Mouse (Mus musculus) embryonic fibroblast, embryonic 13.5 days (primary cell): ENCODE data around the gene Catsperd. TPM values are rescaled to one million over a fixed set of nuclear protein-coding genes. Genes with fewer than 3 reads are reported as not detected.
"Not testable (repeated sequence)": the region's sequence is repeated elsewhere in the genome, so short reads cannot be mapped to it uniquely, and the experiment has no call there.

Experiments used
- H3K27ac ChIP-seq: 2 replicates; pipeline ENCODE4 v1.5.1; 2012; ENCODE audit warnings: low read length, control low read depth, inconsistent platforms; ENCODE audit not compliant: insufficient read depth
- H3K4me1 ChIP-seq: 2 replicates; pipeline ENCODE4 v1.6.1; 2011; ENCODE audit warnings: low read length; ENCODE audit not compliant: control insufficient read depth, insufficient read depth
- H3K4me3 ChIP-seq: 2 replicates; pipeline ENCODE4 v1.5.1; 2011; ENCODE audit warnings: mild to moderate bottlenecking, control low read depth, low read length; ENCODE audit not compliant: insufficient read depth
- CTCF ChIP-seq: IDR thresholded peaks from 2 replicates; pipeline ENCODE4 v1.5.1; 2011; ENCODE audit warnings: mild to moderate bottlenecking, control low read depth, low read length, moderate library complexity, borderline replicate concordance; ENCODE audit not compliant: insufficient read depth
- POLR2A ChIP-seq: IDR thresholded peaks from 2 replicates; pipeline ENCODE4 v1.6.1; 2011; ENCODE audit warnings: low read depth, mild to moderate bottlenecking, control low read depth, low read length, moderate library complexity
- polyA plus RNA-seq: library from polyadenylated mRNA; stranded (reverse); fragments of >200 nt; gene quantifications from 2 replicates; pipeline ENCODE4 v1.2.4, GENCODE M21; 2011; ENCODE audit warnings: low read depth; ENCODE audit not compliant: missing spikeins, insufficient read length

Catsperd gene
- polyA plus RNA-seq, 1 experiment, result 0.56 TPM

GRCm38 (mm10) chr17:56611861-56612564 lies 15.9 kb upstream of the Catsperd start:
- H3K4me1 ChIP-seq, result 0 out of 2 replicates have a peak, but pooled peaks cover 6% of the 10 kb centered on the region
- TF ChIP-seq POLR2A, result peak; percentile 0; the same call in 1 of the 2 replicates
- no peak for TF ChIP-seq CTCF
- no peak overlapping the region for H3K4me3 ChIP-seq
- no peak overlapping the region for H3K27ac ChIP-seq

GRCm38 (mm10) chr17:56612565-56612939 lies 15.4 kb upstream of the Catsperd start:
- not testable (repeated sequence) for H3K4me3 ChIP-seq, H3K27ac ChIP-seq

GRCm38 (mm10) chr17:56613236-56613844 lies 14.6 kb upstream of the Catsperd start, which contains the start of gene Rpl36:
Gene Rpl36 (plus strand): TSS chr17:56613416.
- Histone ChIP-seq H3K4me1 (0 out of 2 replicates have a peak, but pooled peaks cover 2% of the 10 kb centered on the region), H3K4me3 (peak within 1 kb of the TSS; percentile 68), H3K27ac (peak within 1 kb of the TSS; percentile 69)
- peak; percentile 83 for TF ChIP-seq POLR2A
- TF ChIP-seq CTCF, result peak; percentile 74

More at GRCm38 (mm10) chr17:56612565-56612939, 15.4 kb upstream of the Catsperd start:
- not testable (repeated sequence) for H3K4me1 ChIP-seq

GRCm38 (mm10) chr17:56613893-56614292 lies 14.1 kb upstream of the Catsperd start:
- Histone ChIP-seq H3K27ac (peak overlapping the region; percentile 69; the same call in 1 of the 2 replicates), H3K4me3 (peak overlapping the region; percentile 68)
- not testable (repeated sequence) for H3K4me1 ChIP-seq
- peak; percentile 10; the same call in 1 of the 2 replicates for TF ChIP-seq POLR2A

GRCm38 (mm10) chr17:56614391-56615135 lies 13.4 kb upstream of the Catsperd start:
- no peak overlapping the region for H3K27ac ChIP-seq
- peak overlapping the region; percentile 68 for H3K4me3 ChIP-seq
- no peak for TF ChIP-seq POLR2A
- no peak for TF ChIP-seq CTCF
- no peaks in the 10 kb centered on the region for H3K4me1 ChIP-seq

- Histone ChIP-seq H3K4me1 (no peaks in the 10 kb centered on the region), H3K27ac (no peak overlapping the region), H3K4me3 (peak overlapping the region; percentile 68)
- no peak for TF ChIP-seq CTCF
- no peak; the same call in 1 of the 2 replicates for TF ChIP-seq POLR2A
Measured at GRCm38 (mm10) chr17:56615136-56615784, 12.7 kb upstream of the Catsperd start.

- H3K27ac ChIP-seq, result no peak overlapping the region
- no peaks in the 10 kb centered on the region for H3K4me1 ChIP-seq
- TF ChIP-seq CTCF (no peak), POLR2A (0 out of 2 replicates have a peak, but pooled peaks have one; percentile 17)
- no peak overlapping the region for H3K4me3 ChIP-seq
Measured at GRCm38 (mm10) chr17:56615792-56616191, 12.2 kb upstream of the Catsperd start.

GRCm38 (mm10) chr17:56616725-56617124 lies 11.2 kb upstream of the Catsperd start:
- no peak for TF ChIP-seq POLR2A
- TF ChIP-seq CTCF, result no peak
- H3K27ac ChIP-seq, result no peak overlapping the region
- no peak overlapping the region for H3K4me3 ChIP-seq
- no peaks in the 10 kb centered on the region for H3K4me1 ChIP-seq

- Histone ChIP-seq H3K4me1 (no peaks in the 10 kb centered on the region), H3K4me3 (no peak overlapping the region), H3K27ac (no peak overlapping the region)
- TF ChIP-seq CTCF (no peak), POLR2A (no peak)
Measured at GRCm38 (mm10) chr17:56617628-56618027, 10.3 kb upstream of the Catsperd start.
